Mouse (Mus musculus): ENCODE data around the gene Dock4.
"Not testable (repeated sequence)": the region's sequence is repeated elsewhere in the genome, so short reads cannot be mapped to it uniquely, and the experiment has no call there.

Gene Dock4

DNA sequence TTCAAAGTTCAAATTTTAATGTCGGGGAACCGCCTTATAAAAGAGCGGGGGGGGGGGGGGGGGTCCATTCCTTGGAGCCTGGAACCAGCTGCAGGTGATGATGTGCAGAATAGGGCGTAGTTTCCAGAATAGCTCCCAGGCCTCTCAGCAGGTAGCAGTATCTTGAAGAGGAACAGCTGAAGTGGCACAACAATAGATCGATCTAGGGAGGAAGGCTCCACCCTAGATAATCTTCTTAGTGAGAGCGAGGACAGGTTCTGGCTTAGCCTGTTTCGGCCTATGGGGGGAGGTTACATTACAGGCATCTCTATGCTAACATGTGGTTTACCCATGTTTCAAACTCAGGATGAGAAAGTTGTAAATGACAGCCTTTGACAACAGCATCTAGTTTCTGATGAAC, 411.7 kb downstream of the Dock4 start:
- DNase-seq (ENCODE audit: low read depth in 2 of 2, low spot score in 2 of 2), result no peak

GRCm38 (mm10) chr12:40858763-40859162, 413.0 kb downstream of the Dock4 start:
- DNase-seq (ENCODE audit: low read depth in 2 of 2, low spot score in 2 of 2), result not testable (repeated sequence)

GRCm38 (mm10) chr12:40870387-40870786, 424.6 kb downstream of the Dock4 start:
- DNase-seq (ENCODE audit: low read depth in 2 of 2, low spot score in 2 of 2), result no peak

DNA sequence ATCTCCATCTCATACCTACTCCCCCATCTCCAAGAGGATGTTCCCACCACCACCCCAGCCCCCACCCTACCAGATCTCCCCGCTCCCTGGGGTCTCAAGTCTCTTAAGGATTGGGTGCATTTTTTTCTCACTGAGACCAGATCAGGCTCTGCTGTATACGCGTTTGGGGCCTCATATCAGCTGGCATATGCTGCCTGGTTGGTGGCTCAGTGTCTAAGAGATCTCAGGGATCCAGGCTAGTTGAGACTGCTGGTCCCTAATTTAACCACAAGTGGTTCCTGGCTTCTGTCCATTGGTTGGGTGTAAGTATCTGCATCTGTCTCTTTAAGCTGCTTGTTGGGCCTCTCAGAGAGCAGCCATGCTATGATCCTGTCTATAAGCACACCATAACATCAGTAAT, 427.0 kb downstream of the Dock4 start:
- DNase-seq (ENCODE audit: low read depth in 2 of 2, low spot score in 2 of 2), result no peak

DNA sequence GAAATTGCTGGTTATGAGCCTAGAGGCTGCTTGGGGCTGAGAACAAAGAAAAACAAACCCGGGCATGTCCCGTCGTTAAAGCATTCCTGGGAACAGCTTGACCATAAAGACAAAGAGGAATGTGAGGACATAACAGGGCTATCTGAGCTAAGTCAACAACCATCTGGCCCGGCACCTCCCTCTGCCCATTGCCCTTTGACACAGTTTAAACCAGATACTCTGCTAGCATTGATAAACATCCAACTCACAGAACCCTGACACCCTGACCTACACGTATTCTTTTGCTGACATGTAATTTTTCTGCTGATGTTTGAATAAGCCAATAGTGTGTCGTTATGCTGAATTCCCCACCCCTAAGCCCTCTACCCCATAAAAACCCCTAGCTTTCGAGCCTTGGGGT, 427.5 kb downstream of the Dock4 start:
- DNase-seq (ENCODE audit: low read depth in 2 of 2, low spot score in 2 of 2), result not testable (repeated sequence)

DNA sequence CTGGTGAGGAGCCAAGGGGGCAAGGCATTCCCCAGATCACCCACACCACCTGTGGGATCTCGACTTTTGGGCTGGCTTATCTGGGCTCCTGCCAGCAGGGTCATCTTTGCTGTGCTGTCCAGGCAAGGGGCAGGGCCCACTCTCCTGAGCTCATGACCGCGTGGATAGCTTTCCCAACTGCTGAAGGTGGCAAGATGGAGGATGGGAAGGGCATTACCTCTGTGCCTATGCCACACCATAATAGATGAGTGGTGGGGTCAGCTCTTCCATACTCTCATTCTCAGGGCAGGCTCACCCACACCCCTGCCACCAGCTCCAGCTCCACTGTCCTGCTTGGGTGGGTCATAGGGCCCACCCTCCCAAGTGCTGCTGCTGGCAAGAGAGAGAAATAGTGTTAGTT, 439.2 kb downstream of the Dock4 start:
- DNase-seq (ENCODE audit: low read depth in 2 of 2, low spot score in 2 of 2), result no peak

- DNase-seq (ENCODE audit: low read depth in 2 of 2, low spot score in 2 of 2), result no peak
These were observed 439.6 kb downstream of the Dock4 start for GRCm38 (mm10) chr12:40885377-40885776.

GRCm38 (mm10) chr12:40887496-40887895, 441.7 kb downstream of the Dock4 start:
- DNase-seq (ENCODE audit: low read depth in 2 of 2, low spot score in 2 of 2), result no peak

GRCm38 (mm10) chr12:40888261-40888791, 442.6 kb downstream of the Dock4 start:
- DNase-seq (ENCODE audit: low read depth in 2 of 2, low spot score in 2 of 2), result no peak

GRCm38 (mm10) chr12:40888829-40889228, 443.1 kb downstream of the Dock4 start:
- no peak for DNase-seq (ENCODE audit: low read depth in 2 of 2, low spot score in 2 of 2)

GRCm38 (mm10) chr12:40889534-40889933, 443.8 kb downstream of the Dock4 start:
- no peak for DNase-seq (ENCODE audit: low read depth in 2 of 2, low spot score in 2 of 2)

- DNase-seq (ENCODE audit: low read depth in 2 of 2, low spot score in 2 of 2), result no peak
These were observed 445.4 kb downstream of the Dock4 start for GRCm38 (mm10) chr12:40891168-40891567.

GRCm38 (mm10) chr12:40893741-40894140, 448.0 kb downstream of the Dock4 start:
- no peak for DNase-seq (ENCODE audit: low read depth in 2 of 2, low spot score in 2 of 2)

DNA sequence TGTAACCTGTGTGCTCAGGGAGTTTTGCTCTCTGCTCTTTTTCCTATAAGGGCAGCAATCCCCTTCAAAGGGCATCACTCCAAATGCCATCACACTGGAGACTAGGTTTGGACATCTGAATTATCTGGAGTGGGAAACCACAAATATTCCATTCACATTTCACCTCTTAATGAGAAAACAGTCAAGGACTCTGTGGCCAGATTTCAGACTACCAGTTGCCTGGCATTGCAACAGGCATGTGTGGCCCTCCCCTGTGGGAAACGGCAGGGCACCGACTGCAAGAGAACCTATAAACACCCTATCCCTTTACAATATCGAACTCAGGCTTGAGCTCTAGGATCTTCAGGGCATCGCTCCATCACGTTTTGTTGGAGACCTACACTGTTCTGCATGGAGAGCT, 448.9 kb downstream of the Dock4 start:
- no peak for DNase-seq (ENCODE audit: low read depth in 2 of 2, low spot score in 2 of 2)

Data from CD8-positive naive resting alpha-beta T cell, adult 2 months (primary cell).